Mouse (Mus musculus): ENCODE measurements around the gene Gm14403. TPM values are rescaled to one million over a fixed set of nuclear protein-coding genes. Genes with fewer than 3 reads are reported as not detected.

The Gm14403 gene
- polyA plus RNA-seq (2012; rRNA removed; ENCODE audit: low replicate concordance) = 3.6 and 9.2 TPM in 2 replicates

DNA sequence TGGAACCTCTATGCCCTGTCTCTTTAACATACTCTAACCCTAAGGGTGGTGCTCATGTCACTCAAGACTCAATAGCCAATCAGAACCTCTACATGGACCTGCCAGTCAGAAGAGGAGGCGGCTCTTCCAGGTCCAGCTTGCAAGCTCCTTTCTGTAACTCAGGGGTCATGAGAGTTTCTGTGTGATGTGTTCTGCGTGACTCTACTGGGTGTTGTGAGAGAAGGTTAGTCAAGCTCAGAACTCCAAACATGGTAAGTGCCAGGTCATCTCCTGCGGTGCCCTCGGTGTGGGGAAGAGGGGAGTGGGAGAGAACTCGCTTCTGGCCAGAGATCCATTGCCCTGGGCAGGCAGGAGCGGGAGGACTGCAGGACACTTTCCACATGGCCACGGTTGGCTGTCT, at the start of gene Gm14403:
Gene Gm14403 (plus strand): TSS at position 149 of the 400 bp plus-strand sequence.

DNA sequence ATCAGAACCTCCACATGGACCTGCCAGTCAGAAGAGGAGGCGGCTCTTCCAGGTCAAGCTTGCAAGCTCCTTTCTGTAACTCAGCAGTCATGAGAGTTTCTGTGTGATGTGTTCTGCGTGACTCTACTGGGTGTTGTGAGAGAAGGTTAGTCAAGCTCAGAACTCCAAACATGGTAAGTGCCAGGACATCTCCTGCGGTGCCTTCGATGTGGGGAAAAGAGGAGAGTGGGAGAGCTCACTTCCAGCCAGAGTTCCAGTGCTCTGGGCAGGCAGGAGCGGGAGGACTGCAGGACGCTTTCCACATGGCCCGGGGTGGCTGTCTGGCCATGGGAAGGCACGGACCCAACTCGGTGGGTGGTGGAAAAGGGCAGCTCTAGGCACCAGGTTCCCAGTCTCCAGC, 33.3 kb upstream of the Gm14403 start, which contains the start of gene Zfp970:
Gene Zfp970 (plus strand): TSS at position 58 of the 400 bp plus-strand sequence.

Other genes starting within 250 kb of the Gm14403 start
- gene Gm14409, start 231.2 kb upstream of the Gm14403 start, polyA plus RNA-seq (2012; rRNA removed; ENCODE audit: low replicate concordance) = not detected in 2 replicates
- 0.19 TPM in 1 of 2 replicates, not detected in the other for gene Gm14412, start 173.9 kb upstream of the Gm14403 start, polyA plus RNA-seq (2012; rRNA removed; ENCODE audit: low replicate concordance)
- 3.8 and 5.6 TPM in 2 replicates for gene Gm14418, start 99.9 kb upstream of the Gm14403 start, polyA plus RNA-seq (2012; rRNA removed; ENCODE audit: low replicate concordance)
- 13.2 and 28.9 TPM in 2 replicates for gene Zfp970, start 33.5 kb upstream of the Gm14403 start, polyA plus RNA-seq (2012; rRNA removed; ENCODE audit: low replicate concordance)
- not detected in 2 replicates for gene Gm14406, start 80.0 kb downstream of the Gm14403 start, polyA plus RNA-seq (2012; rRNA removed; ENCODE audit: low replicate concordance)

Data from subcutaneous adipose tissue, adult 2 months (tissue).